Mouse (Mus musculus): ENCODE data around the gene Spata3.
A peak's percentile ranks its signal among the peaks of the same experiment; 100 is the strongest.
"Not testable (repeated sequence)": the region's sequence is repeated elsewhere in the genome, so short reads cannot be mapped to it uniquely, and the experiment has no call there.

Gene Spata3

GRCm38 (mm10) chr1:86006040-86006439 is 10.6 kb upstream of the Spata3 start:
- TF ChIP-seq CTCF (conservative IDR thresholded peaks at IDR 0.05; ENCODE audit: low read length): no peak
- no peak for TF ChIP-seq NANOG (IDR thresholded peaks at IDR 0.05; ENCODE audit: borderline replicate concordance, low read length)
- TF ChIP-seq POU5F1 (IDR thresholded peaks at IDR 0.05; ENCODE audit: borderline replicate concordance, low read length): no peak
- Histone ChIP-seq H3K4me3 (replicated peaks; ENCODE audit: low read length) (no peak overlapping the region), H3K27me3 (ENCODE audit: insufficient read depth, low read length) (peaks cover 17% of the 10 kb centered on the region; the same call in 1 of the 2 replicates), H3K4me1 (replicated peaks; ENCODE audit: low read depth, low read length) (peaks cover 13% of the 10 kb centered on the region; the same call in 1 of the 2 replicates), H3K9me3 (ENCODE audit: low read length) (peaks cover 5% of the 10 kb centered on the region), H3K36me3 (ENCODE audit: insufficient read depth, low read length) (no peaks in the 10 kb centered on the region)

- Histone ChIP-seq H3K36me3 (ENCODE audit: insufficient read depth, low read length) (no peaks in the 10 kb centered on the region), H3K4me3 (replicated peaks; ENCODE audit: low read length) (no peak overlapping the region), H3K9me3 (ENCODE audit: low read length) (peaks cover 23% of the 10 kb centered on the region), H3K4me1 (replicated peaks; ENCODE audit: low read depth, low read length) (peaks cover 13% of the 10 kb centered on the region; the same call in 1 of the 2 replicates), H3K27me3 (ENCODE audit: insufficient read depth, low read length) (peaks cover 7% of the 10 kb centered on the region; the same call in 1 of the 2 replicates)
- no peak for TF ChIP-seq NANOG (IDR thresholded peaks at IDR 0.05; ENCODE audit: borderline replicate concordance, low read length)
- peak; percentile 82 for TF ChIP-seq CTCF (conservative IDR thresholded peaks at IDR 0.05; ENCODE audit: low read length)
- no peak for TF ChIP-seq POU5F1 (IDR thresholded peaks at IDR 0.05; ENCODE audit: borderline replicate concordance, low read length)
Observed at GRCm38 (mm10) chr1:86007778-86008177, 8.8 kb upstream of the Spata3 start.

- not testable (repeated sequence) for H3K36me3 ChIP-seq (ENCODE audit: insufficient read depth, low read length)
- peaks cover 43% of the 10 kb centered on the region for H3K27me3 ChIP-seq (ENCODE audit: insufficient read depth, low read length)
- peak overlapping the region; percentile 41; the same call in 1 of the 2 replicates for H3K4me3 ChIP-seq (replicated peaks; ENCODE audit: low read length)
- H3K4me1 ChIP-seq (replicated peaks; ENCODE audit: low read depth, low read length): peaks cover 16% of the 10 kb centered on the region
- peaks cover 24% of the 10 kb centered on the region for H3K9me3 ChIP-seq (ENCODE audit: low read length)
Observed at GRCm38 (mm10) chr1:86015758-86016157, 858 bp upstream of the Spata3 start.

GRCm38 (mm10) chr1:86018235-86019055 is 1.8 kb downstream of the Spata3 start:
- H3K4me3 ChIP-seq (replicated peaks; ENCODE audit: low read length): peak overlapping the region; percentile 78
- H3K4me1 ChIP-seq (replicated peaks; ENCODE audit: low read depth, low read length): peaks cover 30% of the 10 kb centered on the region
- no peak for TF ChIP-seq CTCF (conservative IDR thresholded peaks at IDR 0.05; ENCODE audit: low read length)
- TF ChIP-seq POU5F1 (IDR thresholded peaks at IDR 0.05; ENCODE audit: borderline replicate concordance, low read length): no peak
- TF ChIP-seq NANOG (IDR thresholded peaks at IDR 0.05; ENCODE audit: borderline replicate concordance, low read length): no peak
- peaks cover 50% of the 10 kb centered on the region for H3K27me3 ChIP-seq (ENCODE audit: insufficient read depth, low read length)
- H3K36me3 ChIP-seq (ENCODE audit: insufficient read depth, low read length): no peaks in the 10 kb centered on the region
- H3K9me3 ChIP-seq (ENCODE audit: low read length): no peaks in the 10 kb centered on the region

GRCm38 (mm10) chr1:86021365-86021989 is 4.9 kb downstream of the Spata3 start:
- H3K9me3 ChIP-seq (ENCODE audit: low read length): no peaks in the 10 kb centered on the region
- no peaks in the 10 kb centered on the region for H3K36me3 ChIP-seq (ENCODE audit: insufficient read depth, low read length)
- TF ChIP-seq NANOG (IDR thresholded peaks at IDR 0.05; ENCODE audit: borderline replicate concordance, low read length): no peak
- peak; percentile 57 for TF ChIP-seq CTCF (conservative IDR thresholded peaks at IDR 0.05; ENCODE audit: low read length)
- peaks cover 55% of the 10 kb centered on the region for H3K27me3 ChIP-seq (ENCODE audit: insufficient read depth, low read length)
- peaks cover 44% of the 10 kb centered on the region for H3K4me1 ChIP-seq (replicated peaks; ENCODE audit: low read depth, low read length)
- H3K4me3 ChIP-seq (replicated peaks; ENCODE audit: low read length): peak overlapping the region; percentile 70

- Histone ChIP-seq H3K27me3 (ENCODE audit: insufficient read depth, low read length) (peaks cover 5% of the 10 kb centered on the region; the same call in 1 of the 2 replicates), H3K36me3 (ENCODE audit: insufficient read depth, low read length) (no peaks in the 10 kb centered on the region), H3K9me3 (ENCODE audit: low read length) (no peaks in the 10 kb centered on the region), H3K4me1 (replicated peaks; ENCODE audit: low read depth, low read length) (peaks cover 43% of the 10 kb centered on the region), H3K4me3 (replicated peaks; ENCODE audit: low read length) (peak overlapping the region; percentile 35; the same call in 1 of the 2 replicates)
- no peak for TF ChIP-seq POU5F1 (IDR thresholded peaks at IDR 0.05; ENCODE audit: borderline replicate concordance, low read length)
- no peak for TF ChIP-seq NANOG (IDR thresholded peaks at IDR 0.05; ENCODE audit: borderline replicate concordance, low read length)
- TF ChIP-seq CTCF (conservative IDR thresholded peaks at IDR 0.05; ENCODE audit: low read length): no peak
Observed at GRCm38 (mm10) chr1:86032273-86032987, 15.8 kb downstream of the Spata3 start.

GRCm38 (mm10) chr1:86038191-86038951 is 21.8 kb downstream of the Spata3 start:
- TF ChIP-seq POU5F1 (IDR thresholded peaks at IDR 0.05; ENCODE audit: borderline replicate concordance, low read length): no peak
- TF ChIP-seq CTCF (conservative IDR thresholded peaks at IDR 0.05; ENCODE audit: low read length): no peak
- TF ChIP-seq NANOG (IDR thresholded peaks at IDR 0.05; ENCODE audit: borderline replicate concordance, low read length): no peak
- H3K27me3 ChIP-seq (ENCODE audit: insufficient read depth, low read length): peaks cover 10% of the 10 kb centered on the region
- H3K9me3 ChIP-seq (ENCODE audit: low read length): peaks cover 9% of the 10 kb centered on the region
- H3K36me3 ChIP-seq (ENCODE audit: insufficient read depth, low read length): no peaks in the 10 kb centered on the region
- H3K4me3 ChIP-seq (replicated peaks; ENCODE audit: low read length): no peak overlapping the region
- H3K4me1 ChIP-seq (replicated peaks; ENCODE audit: low read depth, low read length): peaks cover 41% of the 10 kb centered on the region

- Histone ChIP-seq H3K4me1 (replicated peaks; ENCODE audit: low read depth, low read length) (peaks cover 33% of the 10 kb centered on the region), H3K36me3 (ENCODE audit: insufficient read depth, low read length) (no peaks in the 10 kb centered on the region), H3K9me3 (ENCODE audit: low read length) (peaks cover 9% of the 10 kb centered on the region), H3K27me3 (ENCODE audit: insufficient read depth, low read length) (peaks cover 28% of the 10 kb centered on the region), H3K4me3 (replicated peaks; ENCODE audit: low read length) (no peak overlapping the region)
- no peak for TF ChIP-seq CTCF (conservative IDR thresholded peaks at IDR 0.05; ENCODE audit: low read length)
- no peak for TF ChIP-seq NANOG (IDR thresholded peaks at IDR 0.05; ENCODE audit: borderline replicate concordance, low read length)
- no peak for TF ChIP-seq POU5F1 (IDR thresholded peaks at IDR 0.05; ENCODE audit: borderline replicate concordance, low read length)
Observed at GRCm38 (mm10) chr1:86040131-86040530, 23.5 kb downstream of the Spata3 start.

All from E14TG2a.4 (cell line).